Mouse (Mus musculus) thymus, postnatal 14 days (tissue): ENCODE data around the gene Rnf11.
A peak's percentile ranks its signal among the peaks of the same experiment; 100 is the strongest.

Experiments used
- DNase-seq: peaks from one replicate; pipeline ENCODE4 v3.0.0; 2021

The Rnf11 gene

GRCm38 (mm10) chr4:109484621-109485020 lies at the start of gene Rnf11:
TSS of gene Rnf11 (minus strand) at chr4:109484728.
- no peak for DNase-seq

- no peak for DNase-seq
Measured at GRCm38 (mm10) chr4:109531111-109531510, 46.6 kb upstream of the Rnf11 start, which contains the start of gene 4930522H14Rik. TSS of gene 4930522H14Rik (minus strand) at chr4:109531297.

- DNase-seq, result no peak
Measured at GRCm38 (mm10) chr4:109530245-109530816, 45.8 kb upstream of the Rnf11 start.

GRCm38 (mm10) chr4:109504885-109505284 lies 20.4 kb upstream of the Rnf11 start:
- peak; percentile 62 for DNase-seq

- no peak for DNase-seq
Measured at GRCm38 (mm10) chr4:109498476-109498875, 13.9 kb upstream of the Rnf11 start.

GRCm38 (mm10) chr4:109493581-109493980 lies 9.1 kb upstream of the Rnf11 start:
- DNase-seq, result no peak

- DNase-seq, result no peak
Measured at GRCm38 (mm10) chr4:109488812-109489211, 4.3 kb upstream of the Rnf11 start.

- no peak for DNase-seq
Measured at GRCm38 (mm10) chr4:109482701-109483100, 1.8 kb downstream of the Rnf11 start.

- DNase-seq, result no peak
Measured at GRCm38 (mm10) chr4:109481424-109481823, 3.1 kb downstream of the Rnf11 start.

GRCm38 (mm10) chr4:109477454-109477853 lies 7.1 kb downstream of the Rnf11 start:
- no peak for DNase-seq

GRCm38 (mm10) chr4:109476554-109477014 lies 7.9 kb downstream of the Rnf11 start:
- DNase-seq, result peak; percentile 75

GRCm38 (mm10) chr4:109475577-109476553 lies 8.7 kb downstream of the Rnf11 start:
- peak; percentile 44 for DNase-seq

- no peak for DNase-seq
Measured at GRCm38 (mm10) chr4:109475078-109475477, 9.4 kb downstream of the Rnf11 start.

GRCm38 (mm10) chr4:109472566-109472965 lies 12.0 kb downstream of the Rnf11 start:
- no peak for DNase-seq

GRCm38 (mm10) chr4:109471606-109472005 lies 12.9 kb downstream of the Rnf11 start:
- DNase-seq, result no peak

- no peak for DNase-seq
Measured at GRCm38 (mm10) chr4:109467687-109468086, 16.8 kb downstream of the Rnf11 start.

GRCm38 (mm10) chr4:109463892-109464291 lies 20.6 kb downstream of the Rnf11 start:
- DNase-seq, result no peak

- no peak for DNase-seq
Measured at GRCm38 (mm10) chr4:109460421-109461179, 23.9 kb downstream of the Rnf11 start.

GRCm38 (mm10) chr4:109456821-109457220 lies 27.7 kb downstream of the Rnf11 start:
- no peak for DNase-seq

- no peak for DNase-seq
Measured at GRCm38 (mm10) chr4:109448531-109448930, 36.0 kb downstream of the Rnf11 start.

- DNase-seq, result no peak
Measured at GRCm38 (mm10) chr4:109445956-109446355, 38.6 kb downstream of the Rnf11 start.

- no peak for DNase-seq
Measured at GRCm38 (mm10) chr4:109445397-109445796, 39.1 kb downstream of the Rnf11 start.

GRCm38 (mm10) chr4:109444951-109445350 lies 39.6 kb downstream of the Rnf11 start:
- DNase-seq, result no peak
